Mouse (Mus musculus) heart, adult 2 months (tissue): ENCODE data around the gene Tm9sf3.

Experiments used
- CTCF ChIP-seq: fragments of 200-600 bp; IDR thresholded peaks from 2 replicates; pipeline ENCODE4 v1.8.1; 2022; ENCODE audit warnings: antibody characterized with exemption, mild to moderate bottlenecking, moderate library complexity
- EP300 ChIP-seq: fragments of 200-500 bp; IDR thresholded peaks from 2 replicates; pipeline ENCODE4 v1.6.1; 2011; ENCODE audit warnings: low read depth, low read length, control low read depth; ENCODE audit not compliant: insufficient read depth
- POLR2A ChIP-seq: fragments of 200-500 bp; IDR thresholded peaks from 2 replicates; pipeline ENCODE4 v1.6.1; 2011; ENCODE audit warnings: mild to moderate bottlenecking, low read depth, low read length, control low read depth; ENCODE audit not compliant: insufficient read depth

DNA sequence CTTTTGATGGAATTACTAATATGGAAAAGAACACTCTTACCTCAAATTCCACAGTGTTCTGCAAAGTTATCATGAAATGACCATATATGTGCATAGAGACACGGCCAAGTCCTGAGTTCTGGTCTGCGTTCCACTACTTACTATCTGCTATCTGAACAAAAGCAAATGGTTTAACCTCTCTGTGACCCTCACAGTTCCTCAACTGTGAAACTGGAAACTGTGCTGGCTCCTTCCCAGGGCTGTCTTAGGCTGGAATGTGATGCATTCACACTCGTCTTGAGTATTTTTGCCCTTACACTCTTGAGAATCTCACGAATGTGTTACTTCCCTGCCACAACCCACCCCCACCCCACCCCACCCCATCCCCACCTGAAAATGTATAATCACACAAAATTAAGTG, 14.8 kb downstream of the Tm9sf3 start:
- no peak for TF ChIP-seq CTCF
- no peak for TF ChIP-seq EP300
- TF ChIP-seq POLR2A, result no peak
